Mouse (Mus musculus): ENCODE results near the gene Ccdc136. TPM values are rescaled to one million over a fixed set of nuclear protein-coding genes. Genes with fewer than 3 reads are reported as not detected.
A peak's percentile ranks its signal among the peaks of the same experiment; 100 is the strongest.

Gene Ccdc136
- total RNA-seq, 1 experiment, result 10.5 TPM

- Histone ChIP-seq H3K4me1 (ENCODE audit: control insufficient read depth in 2 of 2, insufficient read depth in 2 of 2, low read length in 2 of 2, poor library complexity in 1 of 2) (peaks cover 0 to 23% of the 10 kb centered on the region in 2 experiments; a peak in 2 of 4 replicates), H3K9ac (ENCODE audit: insufficient read depth, low read depth, low read length, poor library complexity, severe bottlenecking) (no peak overlapping the region), H3K36me3 (ENCODE audit: control insufficient read depth, insufficient read depth, low read length, poor library complexity, severe bottlenecking) (no peaks in the 10 kb centered on the region), H3K4me3 (ENCODE audit: insufficient read depth in 1 of 2, low read depth in 1 of 2, low read length in 2 of 2, poor library complexity in 1 of 2, severe bottlenecking in 1 of 2) (no peak overlapping the region), H3K9me3 (ENCODE audit: control insufficient read depth, insufficient read depth, low read depth, low read length) (no peaks in the 10 kb centered on the region), H3K27ac (ENCODE audit: insufficient read depth, low read depth, low read length, poor library complexity, severe bottlenecking) (no peak overlapping the region)
- DNase-seq (ENCODE audit: low read depth, low spot score), result no peak
- no peak for TF ChIP-seq ZC3H11A (IDR thresholded peaks at IDR 0.05; ENCODE audit: borderline replicate concordance, low read depth, low read length)
- no peak for TF ChIP-seq ZNF384 (IDR thresholded peaks at IDR 0.05; ENCODE audit: low read depth, low read length)
- no peak for TF ChIP-seq HCFC1 (IDR thresholded peaks at IDR 0.05; ENCODE audit: borderline replicate concordance, insufficient read depth, low read length)
- TF ChIP-seq MAFK (IDR thresholded peaks at IDR 0.05; ENCODE audit: insufficient read depth, low read depth, low read length), result no peak
- TF ChIP-seq CHD2 (IDR thresholded peaks at IDR 0.05; ENCODE audit: low read depth, low read length), result no peak
- in situ Hi-C loops (cut with MboI; ENCODE audit: low sequenced_read_pairs in 2 of 2, unreplicated experiment in 2 of 2), result no loop called here
These were observed 36.0 kb downstream of the Ccdc136 start for GRCm38 (mm10) chr6:29432156-29432555.

- Histone ChIP-seq H3K4me1 (ENCODE audit: control insufficient read depth in 2 of 2, insufficient read depth in 2 of 2, low read length in 2 of 2, poor library complexity in 1 of 2) (peaks cover 0 to 23% of the 10 kb centered on the region in 2 experiments; a peak in 2 of 4 replicates), H3K36me3 (ENCODE audit: control insufficient read depth, insufficient read depth, low read length, poor library complexity, severe bottlenecking) (no peaks in the 10 kb centered on the region), H3K9ac (ENCODE audit: insufficient read depth, low read depth, low read length, poor library complexity, severe bottlenecking) (no peak overlapping the region), H3K27ac (ENCODE audit: insufficient read depth, low read depth, low read length, poor library complexity, severe bottlenecking) (no peak overlapping the region), H3K4me3 (ENCODE audit: insufficient read depth in 1 of 2, low read depth in 1 of 2, low read length in 2 of 2, poor library complexity in 1 of 2, severe bottlenecking in 1 of 2) (peak overlapping the region; percentile 33 to 63; a peak in 3 of 4 replicates), H3K9me3 (ENCODE audit: control insufficient read depth, insufficient read depth, low read depth, low read length) (no peaks in the 10 kb centered on the region)
- TF ChIP-seq HCFC1 (IDR thresholded peaks at IDR 0.05; ENCODE audit: borderline replicate concordance, insufficient read depth, low read length), result no peak
- TF ChIP-seq MAFK (IDR thresholded peaks at IDR 0.05; ENCODE audit: insufficient read depth, low read depth, low read length), result no peak
- in situ Hi-C loops (cut with MboI; ENCODE audit: low sequenced_read_pairs in 2 of 2, unreplicated experiment in 2 of 2), result no loop called here
- no peak for DNase-seq (ENCODE audit: low read depth, low spot score)
These were observed 36.5 kb downstream of the Ccdc136 start for GRCm38 (mm10) chr6:29432676-29433037.

GRCm38 (mm10) chr6:29433038-29433803 is 37.1 kb downstream of the Ccdc136 start, which contains the start of gene Flnc:
Gene Flnc (plus strand): TSS chr6:29433256.
- no peak for TF ChIP-seq MAFK (IDR thresholded peaks at IDR 0.05; ENCODE audit: insufficient read depth, low read depth, low read length)
- no peak for TF ChIP-seq HCFC1 (IDR thresholded peaks at IDR 0.05; ENCODE audit: borderline replicate concordance, insufficient read depth, low read length)
- TF ChIP-seq CHD2 (IDR thresholded peaks at IDR 0.05; ENCODE audit: low read depth, low read length), result no peak
- TF ChIP-seq ZC3H11A (IDR thresholded peaks at IDR 0.05; ENCODE audit: borderline replicate concordance, low read depth, low read length), result no peak
- TF ChIP-seq ZNF384 (IDR thresholded peaks at IDR 0.05; ENCODE audit: low read depth, low read length), result no peak
- Histone ChIP-seq H3K4me3 (ENCODE audit: insufficient read depth in 1 of 2, low read depth in 1 of 2, low read length in 2 of 2, poor library complexity in 1 of 2, severe bottlenecking in 1 of 2) (peak within 1 kb of the TSS; percentile 33 to 63), H3K36me3 (ENCODE audit: control insufficient read depth, insufficient read depth, low read length, poor library complexity, severe bottlenecking) (no peaks in the 10 kb centered on the region), H3K9me3 (ENCODE audit: control insufficient read depth, insufficient read depth, low read depth, low read length) (no peaks in the 10 kb centered on the region), H3K27ac (ENCODE audit: insufficient read depth, low read depth, low read length, poor library complexity, severe bottlenecking) (no peak within 1 kb of the TSS), H3K9ac (ENCODE audit: insufficient read depth, low read depth, low read length, poor library complexity, severe bottlenecking) (peak within 1 kb of the TSS; percentile 34), H3K4me1 (ENCODE audit: control insufficient read depth in 2 of 2, insufficient read depth in 2 of 2, low read length in 2 of 2, poor library complexity in 1 of 2) (peaks cover 0 to 23% of the 10 kb centered on the region in 2 experiments; a peak in 2 of 4 replicates)
- in situ Hi-C loops (cut with MboI; ENCODE audit: low sequenced_read_pairs in 2 of 2, unreplicated experiment in 2 of 2), result no loop called here
- no peak for DNase-seq (ENCODE audit: low read depth, low spot score)

GRCm38 (mm10) chr6:29433804-29434795 is 38.0 kb downstream of the Ccdc136 start:
- peak overlapping the region; percentile 34 for H3K9ac ChIP-seq (ENCODE audit: insufficient read depth, low read depth, low read length, poor library complexity, severe bottlenecking)
- peak overlapping the region; percentile 33 to 63 for H3K4me3 ChIP-seq (ENCODE audit: insufficient read depth in 1 of 2, low read depth in 1 of 2, low read length in 2 of 2, poor library complexity in 1 of 2, severe bottlenecking in 1 of 2)
- H3K27ac ChIP-seq (ENCODE audit: insufficient read depth, low read depth, low read length, poor library complexity, severe bottlenecking), result peak overlapping the region; percentile 16; the same call in 1 of the 2 replicates
- no peaks in the 10 kb centered on the region for H3K9me3 ChIP-seq (ENCODE audit: control insufficient read depth, insufficient read depth, low read depth, low read length)
- no peak for TF ChIP-seq MAFK (IDR thresholded peaks at IDR 0.05; ENCODE audit: insufficient read depth, low read depth, low read length)
- no peak for TF ChIP-seq HCFC1 (IDR thresholded peaks at IDR 0.05; ENCODE audit: borderline replicate concordance, insufficient read depth, low read length)
- no peak for TF ChIP-seq ZNF384 (IDR thresholded peaks at IDR 0.05; ENCODE audit: low read depth, low read length)
- no peak for TF ChIP-seq ZC3H11A (IDR thresholded peaks at IDR 0.05; ENCODE audit: borderline replicate concordance, low read depth, low read length)
- no peak for TF ChIP-seq CHD2 (IDR thresholded peaks at IDR 0.05; ENCODE audit: low read depth, low read length)
- no peaks in the 10 kb centered on the region for H3K36me3 ChIP-seq (ENCODE audit: control insufficient read depth, insufficient read depth, low read length, poor library complexity, severe bottlenecking)
- in situ Hi-C loops (cut with MboI; ENCODE audit: low sequenced_read_pairs in 2 of 2, unreplicated experiment in 2 of 2), result no loop called here
- no peak for DNase-seq (ENCODE audit: low read depth, low spot score)
- peaks cover 0 to 23% of the 10 kb centered on the region in 2 experiments; a peak in 2 of 4 replicates for H3K4me1 ChIP-seq (ENCODE audit: control insufficient read depth in 2 of 2, insufficient read depth in 2 of 2, low read length in 2 of 2, poor library complexity in 1 of 2)

Data from ES-E14 (cell line).